Mouse (Mus musculus): ENCODE data around the gene Cux1.

- TF ChIP-seq CTCF (IDR thresholded peaks at IDR 0.05; ENCODE audit: low read depth, low read length), result no peak
- no peak for TF ChIP-seq POLR2A (IDR thresholded peaks at IDR 0.05; ENCODE audit: borderline replicate concordance, low read depth, low read length)
Observed at GRCm38 (mm10) chr5:136486401-136486800, 80.9 kb downstream of the Cux1 start.
